Mouse (Mus musculus) ES-Bruce4 (cell line): ENCODE measurements around the gene Nemf. TPM values are rescaled to one million over a fixed set of nuclear protein-coding genes. Genes with fewer than 3 reads are reported as not detected.

Experiments
- H3K27ac ChIP-seq: 2 replicates; pipeline ENCODE4 v1.5.1; 2012; ENCODE audit warnings: low read length, inconsistent platforms; ENCODE audit not compliant: insufficient read depth
- H3K27me3 ChIP-seq: 2 replicates; pipeline ENCODE4 v1.6.1; 2012; ENCODE audit warnings: mild to moderate bottlenecking, low read length, inconsistent platforms; ENCODE audit not compliant: control insufficient read depth, poor library complexity, insufficient read depth, severe bottlenecking
- H3K36me3 ChIP-seq: 2 replicates; pipeline ENCODE4 v1.6.1; 2012; ENCODE audit warnings: inconsistent platforms, mild to moderate bottlenecking, low read length, moderate library complexity; ENCODE audit not compliant: control insufficient read depth, poor library complexity, insufficient read depth, severe bottlenecking
- H3K4me1 ChIP-seq: one replicate; pipeline ENCODE4 v1.8.1; 2011; ENCODE audit warnings: low read length; ENCODE audit not compliant: control insufficient read depth, insufficient read depth
- H3K4me3 ChIP-seq: 2 replicates; pipeline ENCODE4 v1.5.1; 2011; ENCODE audit warnings: low read depth, mild to moderate bottlenecking, low read length
- H3K9ac ChIP-seq: 2 replicates; pipeline ENCODE4 v1.6.1; 2012; ENCODE audit warnings: low read depth, mild to moderate bottlenecking, inconsistent platforms; ENCODE audit not compliant: poor library complexity, severe bottlenecking
- H3K9me3 ChIP-seq: replicated peaks from 2 replicates; pipeline ENCODE4 v1.6.1; 2012; ENCODE audit warnings: mild to moderate bottlenecking, low read length, inconsistent platforms; ENCODE audit not compliant: control insufficient read depth, poor library complexity, insufficient read depth, severe bottlenecking
- CTCF ChIP-seq: IDR thresholded peaks from one replicate; pipeline ENCODE4 v1.8.1; 2011; ENCODE audit warnings: low read depth, low read length
- EP300 ChIP-seq: IDR thresholded peaks from 2 replicates; pipeline ENCODE4 v1.6.1; 2011; ENCODE audit warnings: low read depth, low read length; ENCODE audit not compliant: insufficient read depth
- POLR2A ChIP-seq: IDR thresholded peaks from one replicate; pipeline ENCODE4 v1.8.1; 2011; ENCODE audit warnings: low read length; ENCODE audit not compliant: insufficient read depth
- polyA plus RNA-seq: library from polyadenylated mRNA; stranded (reverse); fragments of >200 nt; gene quantifications from 2 replicates; pipeline ENCODE4 v1.2.4, GENCODE M21; 2011; ENCODE audit warnings: low read depth; ENCODE audit not compliant: missing spikeins, insufficient read depth, insufficient read length

The Nemf gene
- polyA plus RNA-seq: 75.0 and 79.1 TPM in 2 replicates

DNA sequence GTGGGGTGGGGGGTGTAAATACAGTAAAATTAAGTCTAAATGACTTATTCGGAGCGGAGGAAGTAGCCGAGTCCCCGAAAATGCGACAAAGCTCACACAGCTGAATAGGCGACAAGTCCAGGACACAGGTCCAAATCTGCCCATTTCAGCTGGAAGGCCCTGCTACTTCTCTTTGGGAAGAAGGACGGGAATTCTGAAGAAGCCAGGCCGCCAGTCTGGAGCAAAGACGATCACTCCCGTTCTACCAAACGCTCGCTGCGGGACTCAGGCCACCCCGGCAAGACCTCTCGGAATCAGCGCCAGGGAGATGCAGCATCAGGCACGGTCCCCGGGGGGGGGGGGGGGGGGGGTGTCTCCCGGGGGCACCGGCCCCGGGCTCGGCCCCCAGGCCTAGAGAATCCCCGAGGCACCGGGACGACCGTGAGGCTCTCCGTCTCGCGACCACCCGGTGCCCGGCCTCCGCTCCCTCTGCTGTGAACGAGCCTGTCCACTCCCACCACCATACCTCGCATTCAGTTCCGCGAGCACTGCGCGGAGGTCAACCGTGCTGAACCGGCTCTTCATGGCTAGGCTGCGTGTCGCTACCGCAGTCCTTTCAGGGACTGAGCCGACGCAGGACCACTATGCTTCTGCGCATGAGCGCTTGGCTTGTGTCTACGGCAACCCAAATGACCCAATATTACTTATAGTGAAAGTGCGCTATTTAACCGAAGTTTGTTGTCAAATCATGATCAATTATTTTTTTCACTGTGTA is at the start of gene Nemf:
TSS of gene Nemf (minus strand) at position 620 of the 754 bp plus-strand sequence.
- Histone ChIP-seq H3K4me1 (no peaks in the 10 kb centered on the region), H3K9ac (peak within 1 kb of the TSS; percentile 96), H3K27me3 (no peaks in the 10 kb centered on the region), H3K27ac (no peak within 1 kb of the TSS), H3K4me3 (peak within 1 kb of the TSS; percentile 99), H3K9me3 (no peaks in the 10 kb centered on the region), H3K36me3 (peaks cover 20% of the 10 kb centered on the region)
- TF ChIP-seq CTCF: no peak
- peak; percentile 93 for TF ChIP-seq POLR2A
- no peak for TF ChIP-seq EP300

DNA sequence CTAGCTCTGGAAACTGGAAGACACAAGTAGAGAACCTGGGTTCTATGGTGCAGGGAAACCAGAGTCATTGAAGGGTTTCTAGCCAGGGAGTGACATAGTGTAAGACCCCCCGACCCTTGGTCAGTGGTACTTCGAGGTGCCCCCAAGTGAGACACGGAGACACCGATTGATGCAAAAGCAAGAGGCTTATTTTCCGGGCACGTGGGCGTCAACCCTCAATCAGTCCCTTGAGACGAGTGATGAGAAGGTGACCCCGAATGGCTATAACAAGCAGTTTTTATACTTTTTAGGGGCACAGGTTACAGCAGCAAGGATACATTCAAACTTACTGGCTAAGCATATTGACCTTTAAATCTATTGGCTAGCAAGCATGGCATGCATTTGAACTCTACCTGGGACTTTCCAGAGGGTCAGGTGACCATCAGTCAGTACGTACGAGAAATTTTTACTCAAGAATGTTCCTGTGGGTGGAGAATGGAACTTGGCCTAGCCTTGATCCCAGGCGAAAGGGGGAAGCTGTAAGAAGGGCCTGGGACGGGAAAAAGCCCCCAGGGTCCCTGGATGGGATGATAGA is 45.7 kb upstream of the Nemf start:
- Histone ChIP-seq H3K9ac (no peak overlapping the region), H3K9me3 (no peaks in the 10 kb centered on the region), H3K36me3 (no peaks in the 10 kb centered on the region), H3K27me3 (no peaks in the 10 kb centered on the region), H3K27ac (no peak overlapping the region), H3K4me1 (no peaks in the 10 kb centered on the region), H3K4me3 (no peak overlapping the region)
- no peak for TF ChIP-seq CTCF

DNA sequence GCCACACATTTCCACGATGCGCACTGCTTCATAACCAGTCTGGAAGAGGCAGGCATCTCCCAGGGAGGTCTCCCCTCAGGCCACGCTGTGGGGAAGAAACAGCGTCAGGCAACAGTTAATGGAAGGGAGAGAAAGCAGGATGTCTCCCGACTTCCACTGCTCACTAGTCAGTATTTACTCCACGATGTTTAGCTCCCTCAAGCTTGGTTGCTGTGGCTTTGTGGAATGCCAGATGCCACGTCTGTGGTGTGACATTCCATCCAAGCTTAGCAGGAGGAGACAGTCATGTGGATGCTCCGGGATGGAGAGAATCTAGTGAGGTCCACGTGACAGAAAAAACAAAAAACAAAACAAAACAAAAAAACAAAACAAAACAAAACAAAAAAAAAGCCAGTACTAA is 45.1 kb upstream of the Nemf start:
- no peaks in the 10 kb centered on the region for H3K9me3 ChIP-seq
- H3K4me3 ChIP-seq: no peak overlapping the region
- H3K36me3 ChIP-seq: no peaks in the 10 kb centered on the region
- H3K27ac ChIP-seq: no peak overlapping the region
- no peak for TF ChIP-seq POLR2A
- no peak for TF ChIP-seq EP300
- no peak for TF ChIP-seq CTCF
- no peaks in the 10 kb centered on the region for H3K4me1 ChIP-seq
- H3K27me3 ChIP-seq: no peaks in the 10 kb centered on the region
- no peak overlapping the region for H3K9ac ChIP-seq

DNA sequence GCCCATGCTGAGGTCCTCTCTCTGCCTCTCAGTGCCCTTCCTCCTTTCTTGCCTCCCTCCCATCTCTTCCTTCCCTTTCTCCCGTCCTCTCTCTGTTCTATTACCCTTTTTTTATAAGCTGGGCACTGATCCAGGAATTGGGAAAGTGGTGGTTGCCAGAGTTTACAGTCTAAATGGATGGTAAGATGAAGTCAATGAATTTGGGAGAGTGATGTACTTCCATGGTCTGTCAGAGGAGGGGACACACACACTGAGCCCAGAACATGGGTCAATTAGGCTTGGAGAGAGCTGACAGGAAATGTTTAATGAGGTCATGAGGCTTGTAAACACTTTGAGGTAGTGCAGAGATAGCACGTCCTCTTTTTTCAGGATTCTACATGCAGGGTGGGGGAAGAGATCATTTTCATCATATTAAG is 43.9 kb upstream of the Nemf start:
- Histone ChIP-seq H3K4me3 (no peak overlapping the region), H3K36me3 (no peaks in the 10 kb centered on the region), H3K4me1 (no peaks in the 10 kb centered on the region), H3K9me3 (no peaks in the 10 kb centered on the region), H3K27me3 (no peaks in the 10 kb centered on the region), H3K27ac (no peak overlapping the region), H3K9ac (no peak overlapping the region)
- TF ChIP-seq CTCF: no peak
- no peak for TF ChIP-seq POLR2A
- no peak for TF ChIP-seq EP300

DNA sequence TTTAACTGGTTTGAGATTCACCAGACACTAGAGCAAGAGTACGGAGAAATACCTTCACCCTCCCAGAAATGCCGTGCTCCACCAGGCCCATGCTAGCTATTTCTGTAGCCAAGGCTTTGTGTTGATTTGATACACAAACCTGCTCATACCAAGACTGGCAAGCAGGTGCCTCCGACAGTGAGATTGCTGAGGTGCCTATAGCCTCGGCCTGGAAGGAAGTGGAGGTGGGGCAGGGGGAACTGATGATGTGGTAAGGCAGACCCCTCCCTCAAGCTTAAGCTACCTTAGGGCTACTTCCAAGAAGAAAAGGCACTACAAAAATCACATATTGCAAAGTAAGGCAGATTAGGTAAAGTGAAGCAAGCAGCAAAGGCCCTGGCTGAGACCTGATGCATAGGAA is 43.4 kb upstream of the Nemf start:
- H3K9me3 ChIP-seq: no peaks in the 10 kb centered on the region
- no peak overlapping the region for H3K27ac ChIP-seq
- no peaks in the 10 kb centered on the region for H3K4me1 ChIP-seq
- TF ChIP-seq POLR2A (no peak), CTCF (no peak), EP300 (no peak)
- H3K9ac ChIP-seq: no peak overlapping the region
- H3K36me3 ChIP-seq: no peaks in the 10 kb centered on the region
- H3K4me3 ChIP-seq: no peak overlapping the region
- no peaks in the 10 kb centered on the region for H3K27me3 ChIP-seq

DNA sequence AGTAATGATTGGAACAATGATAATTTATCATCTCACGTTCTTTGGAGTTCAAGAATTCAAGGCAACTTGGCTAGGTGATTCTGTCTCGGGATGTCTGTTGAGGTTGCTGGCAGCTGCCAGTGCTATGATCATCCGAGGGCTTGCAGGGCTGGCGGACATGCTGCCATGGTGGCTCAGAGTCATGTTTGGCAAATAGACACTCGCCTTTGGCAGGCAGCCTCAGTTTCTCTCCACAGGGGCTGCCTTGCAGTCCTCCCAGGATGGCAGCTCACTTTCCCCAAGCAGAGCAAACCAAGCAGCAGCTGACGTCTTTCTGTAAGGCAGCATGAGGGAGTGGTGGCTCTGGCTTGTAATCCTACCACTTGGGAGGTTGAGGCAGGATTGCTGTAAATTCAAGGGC is 37.5 kb upstream of the Nemf start:
- TF ChIP-seq CTCF (no peak), EP300 (no peak), POLR2A (no peak)
- Histone ChIP-seq H3K36me3 (no peaks in the 10 kb centered on the region), H3K27ac (no peak overlapping the region), H3K9me3 (no peaks in the 10 kb centered on the region), H3K4me3 (no peak overlapping the region), H3K4me1 (no peaks in the 10 kb centered on the region), H3K27me3 (no peaks in the 10 kb centered on the region), H3K9ac (no peak overlapping the region)
